Mouse (Mus musculus) spleen, postnatal 4 days (tissue): ENCODE measurements around the gene Hsd11b1.
"Not testable (repeated sequence)": the region's sequence is repeated elsewhere in the genome, so short reads cannot be mapped to it uniquely, and the experiment has no call there.

Experiments used
- DNase-seq, 2 experiments: peaks; one replicate each; pipeline ENCODE4 v3.0.0; 2022; ENCODE audit warnings: low spot score in 2 of 2

Gene Hsd11b1

DNA sequence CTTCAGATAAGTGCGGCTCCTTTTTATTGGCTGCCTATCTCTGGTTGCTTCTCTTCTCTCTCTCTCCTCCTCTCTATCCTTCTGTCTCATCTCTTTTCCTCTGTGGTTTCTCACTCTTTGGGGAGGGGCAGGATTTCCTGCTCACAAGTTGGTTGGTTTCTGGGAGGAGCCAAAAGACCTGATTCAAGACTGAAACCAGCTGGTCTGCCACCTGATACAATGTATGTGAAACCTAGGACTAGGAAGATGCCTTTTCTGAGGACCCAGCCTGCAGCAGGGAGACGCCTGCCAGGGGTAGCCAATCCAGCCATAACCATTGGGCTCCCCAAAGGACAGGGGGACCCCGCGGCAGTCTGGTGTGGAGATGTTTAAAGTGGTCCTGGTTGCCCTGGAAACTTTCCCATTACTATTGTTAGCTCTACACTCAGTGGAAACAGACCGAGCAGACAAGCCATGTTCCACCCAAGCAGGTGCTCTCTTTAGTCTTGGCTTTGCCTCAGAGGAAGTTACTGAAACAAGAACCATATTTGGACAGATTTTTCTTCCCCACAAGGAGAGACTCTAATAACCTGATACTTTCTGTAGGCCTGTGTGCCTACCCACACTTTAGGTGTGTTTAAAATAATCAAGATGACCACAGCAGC is at the start of gene Hsd11b1:
TSS of gene Hsd11b1 (minus strand) at position 121 of the 644 bp plus-strand sequence.
- peak in 1 of 2 experiments; percentile 63 for DNase-seq

DNA sequence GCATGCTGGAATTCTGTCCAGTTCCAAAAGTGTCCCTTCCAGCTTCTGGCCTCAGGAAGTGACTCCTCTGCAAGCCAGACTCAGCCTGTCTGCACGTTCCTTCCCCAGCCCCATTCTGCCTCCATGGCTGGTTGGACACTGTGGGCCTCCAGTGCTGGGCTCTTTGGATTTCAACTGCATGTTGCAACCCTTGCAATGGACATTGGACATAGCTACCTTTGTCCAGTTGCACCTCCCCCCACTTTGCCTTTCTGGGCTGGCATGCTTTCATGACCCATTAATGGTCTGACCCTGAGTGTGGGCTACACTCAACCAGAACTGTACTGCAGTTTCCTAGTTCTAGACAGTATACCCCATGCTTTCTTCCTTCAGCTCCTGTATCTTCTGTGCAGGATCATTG is 47.7 kb upstream of the Hsd11b1 start:
- DNase-seq, result no peak

GRCm38 (mm10) chr1:193310519-193311085 is 46.7 kb upstream of the Hsd11b1 start:
- no peak for DNase-seq

GRCm38 (mm10) chr1:193309785-193310518 is 46.1 kb upstream of the Hsd11b1 start:
- DNase-seq, result no peak

- DNase-seq, result no peak
These were observed 43.0 kb upstream of the Hsd11b1 start for GRCm38 (mm10) chr1:193306832-193307231.

DNA sequence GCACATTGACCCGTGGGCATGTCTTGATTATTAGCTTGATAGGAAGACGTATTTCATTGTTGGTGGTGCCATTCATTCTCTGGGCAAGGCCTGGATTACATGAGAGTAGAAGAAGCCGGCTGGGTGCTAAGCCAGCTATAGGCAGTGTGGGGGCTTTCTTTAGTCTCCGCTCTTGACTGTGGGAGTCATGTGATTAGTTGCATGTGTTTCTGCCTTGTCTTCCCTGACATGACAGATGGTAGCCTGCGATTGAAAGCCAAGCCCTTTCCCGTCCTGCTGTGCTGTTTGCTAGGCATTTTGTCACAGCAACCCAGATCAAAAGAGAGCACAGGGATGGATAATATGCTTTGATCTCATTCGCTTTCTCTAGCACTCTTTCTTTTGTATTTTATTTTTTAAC is 41.5 kb upstream of the Hsd11b1 start:
- no peak for DNase-seq

- no peak for DNase-seq
These were observed 39.2 kb upstream of the Hsd11b1 start for GRCm38 (mm10) chr1:193303096-193303495.

- DNase-seq, result no peak
These were observed 38.2 kb upstream of the Hsd11b1 start for GRCm38 (mm10) chr1:193302093-193302405.

- no peak for DNase-seq
These were observed 37.6 kb upstream of the Hsd11b1 start for GRCm38 (mm10) chr1:193301216-193302092.

- DNase-seq, result no peak
These were observed 36.1 kb upstream of the Hsd11b1 start for GRCm38 (mm10) chr1:193299995-193300394.

DNA sequence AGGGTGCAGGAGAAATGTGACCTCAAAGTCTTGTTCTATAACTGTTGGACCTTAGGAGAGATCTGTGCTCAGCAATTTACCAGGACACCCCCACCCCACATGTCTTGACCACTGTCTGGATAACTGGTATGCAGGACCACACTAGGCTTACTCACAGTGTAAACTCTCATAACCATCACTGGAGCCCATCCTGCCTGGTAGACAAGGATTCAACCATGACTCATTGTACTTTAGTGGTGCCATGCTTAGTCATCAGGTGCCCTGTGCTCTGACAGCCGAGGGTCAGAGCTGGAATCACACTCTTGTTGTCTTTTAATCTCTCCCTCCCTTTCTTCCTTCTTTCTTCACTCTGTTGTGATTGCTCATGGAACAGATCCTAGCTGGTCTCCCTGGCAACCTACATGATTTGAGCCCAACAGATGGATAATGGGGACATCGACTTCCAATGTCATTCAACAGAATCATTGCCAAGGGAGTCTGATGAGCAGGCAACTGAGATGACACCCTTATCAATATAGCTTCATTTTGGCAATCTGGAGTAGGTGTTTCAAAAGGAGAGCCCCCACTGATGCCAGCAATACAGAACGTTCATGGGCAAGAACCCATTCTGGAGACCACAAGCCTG is 34.4 kb upstream of the Hsd11b1 start:
- DNase-seq, result no peak

DNA sequence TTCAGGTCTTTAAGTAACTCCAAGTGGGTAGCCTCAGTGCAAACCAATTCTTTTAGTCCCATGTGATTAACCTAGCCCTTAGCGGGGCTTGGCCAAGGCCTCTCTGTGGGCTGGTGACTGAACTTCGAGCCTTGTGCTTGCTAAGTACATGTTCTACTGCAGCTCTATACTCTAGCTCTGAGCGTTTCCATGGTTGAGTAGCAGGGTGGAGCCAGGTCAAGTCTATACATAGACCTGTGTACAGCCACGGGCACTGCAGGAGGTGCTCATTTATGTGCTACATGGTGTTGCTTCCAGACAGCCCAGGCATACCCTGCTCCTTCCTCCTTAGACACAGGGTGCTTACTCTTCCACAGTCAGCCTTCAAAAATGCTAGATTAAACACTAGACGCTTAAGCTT is 32.0 kb upstream of the Hsd11b1 start:
- no peak for DNase-seq

- no peak for DNase-seq
These were observed 30.1 kb upstream of the Hsd11b1 start for GRCm38 (mm10) chr1:193293926-193294325.

DNA sequence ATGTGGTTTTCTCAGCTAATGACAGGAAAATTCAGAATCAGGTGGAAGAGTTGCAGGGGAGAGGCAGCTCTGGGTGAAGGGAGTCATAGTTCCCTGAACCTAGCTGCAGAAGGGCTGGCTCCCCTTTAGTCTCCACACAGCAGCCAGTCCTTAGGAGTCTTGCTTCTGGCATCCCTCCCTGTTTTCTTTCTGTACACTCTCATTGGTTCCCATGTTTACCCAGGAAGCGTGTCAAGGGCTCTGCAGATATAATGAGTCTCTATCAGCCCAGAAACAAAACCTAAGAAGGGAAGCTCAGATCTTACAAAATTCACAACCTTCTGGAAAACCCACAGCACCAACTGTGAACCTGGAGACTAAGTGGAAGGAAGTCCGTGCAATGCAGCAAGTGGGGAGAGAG is 29.2 kb upstream of the Hsd11b1 start:
- no peak for DNase-seq

- no peak for DNase-seq
These were observed 26.8 kb upstream of the Hsd11b1 start for GRCm38 (mm10) chr1:193290686-193291085.

GRCm38 (mm10) chr1:193289914-193290313 is 26.0 kb upstream of the Hsd11b1 start:
- no peak for DNase-seq

DNA sequence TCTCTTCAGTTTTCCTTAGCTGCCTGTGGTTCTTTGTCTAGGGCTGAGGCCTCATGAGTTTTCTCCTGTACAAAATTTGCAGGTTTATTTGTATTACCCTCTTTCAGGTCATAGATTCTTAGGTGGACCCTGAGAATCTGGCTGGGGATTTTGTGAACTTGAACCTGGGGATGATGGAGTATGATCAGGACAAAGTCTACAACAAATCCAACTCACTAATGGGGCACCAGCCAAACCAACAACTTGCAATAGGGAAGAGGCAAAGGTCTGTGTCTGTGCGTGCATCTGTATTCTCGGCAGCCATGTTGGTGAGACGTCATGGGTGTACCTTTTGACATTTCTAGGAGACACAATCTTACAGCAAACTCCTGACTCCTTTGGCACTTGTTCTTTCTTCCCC is 25.2 kb upstream of the Hsd11b1 start:
- no peak for DNase-seq

GRCm38 (mm10) chr1:193287578-193287977 is 23.7 kb upstream of the Hsd11b1 start:
- no peak for DNase-seq

- DNase-seq, result not testable (repeated sequence)
These were observed 22.0 kb upstream of the Hsd11b1 start for GRCm38 (mm10) chr1:193285766-193286325.

- no peak for DNase-seq
These were observed 20.4 kb upstream of the Hsd11b1 start for GRCm38 (mm10) chr1:193284228-193284779.

DNA sequence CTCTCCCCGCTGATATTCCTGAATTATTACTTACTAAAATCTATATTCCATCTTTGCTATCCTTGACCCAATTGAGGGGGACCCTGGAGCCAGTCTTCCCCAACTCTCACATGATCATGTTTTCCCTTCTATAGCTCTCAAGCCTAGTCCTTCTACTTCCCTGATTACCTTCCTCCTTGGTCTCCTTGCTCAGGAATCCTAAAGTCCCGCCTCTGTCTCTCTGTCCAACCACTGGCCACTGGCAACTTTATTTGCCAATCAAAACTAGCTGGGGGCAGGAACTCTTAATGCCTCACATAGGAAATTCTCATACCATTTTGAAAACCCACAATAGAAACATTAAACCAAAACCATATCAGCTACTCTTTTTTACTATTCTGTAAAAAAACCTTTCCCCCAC is 17.5 kb upstream of the Hsd11b1 start:
- DNase-seq, result no peak
